Mouse (Mus musculus): Measurements from ENCODE around the gene Orc4.
"Not testable (repeated sequence)": the region's sequence is repeated elsewhere in the genome, so short reads cannot be mapped to it uniquely, and the experiment has no call there.

Gene Orc4

DNA sequence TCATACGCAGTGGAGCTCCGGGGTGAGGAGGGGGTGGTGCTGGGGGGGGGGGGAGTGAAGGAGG is at the start of gene Orc4:
Gene Orc4 (minus strand): TSS at position 26 of the 64 bp plus-strand sequence.
- no peak for DNase-seq (ENCODE audit: low spot score)

DNA sequence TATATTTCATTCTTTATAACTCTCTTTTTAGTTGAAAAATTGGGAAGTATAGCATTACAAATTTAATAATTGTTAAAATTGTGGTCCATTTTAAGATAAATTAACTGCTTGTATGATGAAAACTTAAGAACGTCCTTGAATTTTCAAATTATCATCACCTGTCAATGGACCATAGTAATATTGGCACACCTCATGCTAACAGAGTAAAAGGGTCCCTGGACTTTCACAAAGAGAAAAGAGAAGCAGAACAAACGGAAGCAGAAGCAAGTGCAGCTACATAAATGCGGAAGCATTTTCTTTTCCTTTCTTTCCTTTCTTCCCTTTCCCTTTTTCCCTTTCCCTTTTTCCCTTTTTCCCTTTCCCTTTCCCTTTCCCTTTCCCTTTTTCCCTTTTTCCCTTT is 40.2 kb upstream of the Orc4 start:
- no peak for DNase-seq (ENCODE audit: low spot score)

- no peak for DNase-seq (ENCODE audit: low spot score)
Observed at GRCm38 (mm10) chr2:48978920-48979319, 28.8 kb upstream of the Orc4 start.

DNA sequence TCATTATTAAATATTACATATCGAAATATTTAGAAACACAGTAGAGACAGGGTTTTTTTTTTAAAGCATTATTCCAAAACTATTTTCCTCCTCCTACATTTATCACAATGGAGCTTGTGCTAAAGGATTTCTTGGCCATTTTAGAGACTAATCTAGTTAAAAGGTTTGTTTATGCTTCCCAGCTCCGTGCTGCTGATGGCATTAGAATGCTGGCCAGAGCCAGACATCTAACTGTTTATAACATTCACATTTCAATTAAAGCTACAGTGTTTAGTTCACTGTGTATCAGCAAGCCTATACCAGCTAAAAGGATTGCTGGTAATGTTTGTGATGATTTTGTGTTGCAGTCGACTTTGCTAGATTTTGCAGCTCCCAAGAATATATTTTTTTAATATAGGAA is 6.5 kb upstream of the Orc4 start:
- DNase-seq (ENCODE audit: low spot score) = no peak

- peak; percentile 3 for DNase-seq (ENCODE audit: low spot score)
Observed at GRCm38 (mm10) chr2:48950316-48950880, 321 bp upstream of the Orc4 start.

- peak; percentile 22 for DNase-seq (ENCODE audit: low spot score)
Observed at GRCm38 (mm10) chr2:48949743-48950251, 280 bp downstream of the Orc4 start.

- DNase-seq (ENCODE audit: low spot score) = peak; percentile 99
Observed at GRCm38 (mm10) chr2:48948841-48949584, 1.1 kb downstream of the Orc4 start, which contains the start of gene Mbd5. Gene Mbd5, plus strand, starts transcription at chr2:48949508.

DNA sequence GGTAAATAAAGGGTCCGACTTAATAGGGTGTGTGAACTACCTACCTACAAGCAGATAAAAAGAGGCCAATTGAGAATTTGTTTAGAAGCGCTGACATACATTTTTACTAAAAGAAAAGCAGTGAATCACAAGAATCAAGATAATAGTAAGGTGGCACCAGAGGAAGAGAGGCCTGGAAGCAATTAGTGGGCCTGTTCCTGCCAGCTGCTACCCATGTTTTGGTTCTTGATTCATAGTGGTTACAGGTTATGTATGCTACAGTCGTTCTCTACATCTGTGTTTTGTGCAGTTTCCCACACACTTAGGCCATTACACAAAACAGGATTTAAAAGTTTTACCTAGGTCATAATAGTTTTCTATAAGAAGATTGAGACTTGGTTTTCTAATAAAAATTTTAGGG is 2.3 kb downstream of the Orc4 start:
- DNase-seq (ENCODE audit: low spot score) = no peak

GRCm38 (mm10) chr2:48935058-48935457 is 15.0 kb downstream of the Orc4 start:
- DNase-seq (ENCODE audit: low spot score) = no peak

GRCm38 (mm10) chr2:48915832-48916231 is 34.2 kb downstream of the Orc4 start:
- DNase-seq (ENCODE audit: low spot score) = no peak

GRCm38 (mm10) chr2:48914185-48914584 is 35.9 kb downstream of the Orc4 start:
- DNase-seq (ENCODE audit: low spot score) = no peak

GRCm38 (mm10) chr2:48908866-48909265 is 41.2 kb downstream of the Orc4 start:
- peak; percentile 5 for DNase-seq (ENCODE audit: low spot score)

DNA sequence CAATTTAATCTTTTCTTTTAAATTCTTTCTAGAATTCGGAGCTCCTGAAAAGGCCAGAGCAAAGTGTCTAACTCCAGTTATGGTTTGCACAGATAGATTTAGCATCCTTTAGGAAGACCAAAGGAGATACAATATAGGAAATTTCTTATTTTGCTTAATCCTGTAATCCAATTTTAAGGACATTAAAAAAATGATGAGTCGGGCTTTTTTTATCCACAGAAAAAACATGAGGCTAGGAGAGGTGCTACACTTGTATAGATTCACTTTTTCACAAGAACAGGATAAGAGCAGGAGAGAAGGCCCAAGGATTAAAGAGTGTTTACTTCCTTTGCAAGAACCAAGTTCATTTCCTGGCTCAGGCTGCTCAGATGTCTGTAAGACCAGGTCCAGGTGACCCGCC is 54.9 kb downstream of the Orc4 start:
- no peak for DNase-seq (ENCODE audit: low spot score)

- DNase-seq (ENCODE audit: low spot score) = peak; percentile 79
Observed at GRCm38 (mm10) chr2:48885945-48886344, 64.1 kb downstream of the Orc4 start.

DNA sequence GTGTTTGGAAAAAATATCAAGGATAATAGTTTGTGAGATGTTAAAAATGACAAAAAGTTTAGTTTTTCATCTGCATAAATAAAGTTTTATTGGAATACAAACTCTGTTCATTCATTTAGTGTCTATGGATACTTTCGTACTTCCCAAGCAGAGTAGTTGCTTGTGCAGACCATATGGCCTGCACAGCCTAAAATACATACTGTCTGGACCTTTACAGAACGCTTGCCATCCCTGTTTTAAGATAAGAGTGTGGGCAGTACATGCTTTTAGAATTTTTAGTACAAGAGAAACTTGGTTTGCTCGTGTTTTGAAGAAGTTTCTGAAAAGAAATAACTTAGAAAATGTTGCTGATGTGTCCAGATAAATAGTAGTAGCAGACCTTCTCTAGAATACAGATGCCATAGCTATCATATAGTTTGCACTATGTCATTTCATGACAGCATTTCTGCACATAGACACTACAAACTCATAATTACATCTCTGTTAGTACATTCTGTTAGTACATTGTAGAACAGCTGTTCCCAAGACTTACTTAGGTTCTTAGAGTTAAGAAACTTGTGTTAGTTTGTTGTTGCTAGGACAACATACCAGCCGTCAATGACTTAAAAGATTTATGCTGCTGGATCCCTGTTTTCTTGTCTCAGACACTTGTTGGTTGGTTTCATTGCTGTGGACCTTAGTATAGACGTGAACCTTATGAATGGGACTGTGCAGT is 81.7 kb downstream of the Orc4 start:
- DNase-seq (ENCODE audit: low spot score) = no peak

GRCm38 (mm10) chr2:48865596-48865995 is 84.5 kb downstream of the Orc4 start:
- not testable (repeated sequence) for DNase-seq (ENCODE audit: low spot score)

Data from lung, postnatal 25 days (tissue).